Mouse (Mus musculus) kidney, adult 2 months (tissue): ENCODE measurements around the gene Tmed9.

Source experiments
- CTCF ChIP-seq: fragments of 200-500 bp; conservative IDR thresholded peaks from 2 replicates; pipeline ENCODE4 v1.5.1; 2011; ENCODE audit warnings: low read depth, mild to moderate bottlenecking, control low read depth, low read length, moderate library complexity, mixed read lengths; ENCODE audit not compliant: insufficient read depth, insufficient read length
- POLR2A ChIP-seq: fragments of 200-500 bp; IDR thresholded peaks from one replicate; pipeline ENCODE4 v1.6.1; 2011; ENCODE audit warnings: low read depth, low read length, control low read depth

DNA sequence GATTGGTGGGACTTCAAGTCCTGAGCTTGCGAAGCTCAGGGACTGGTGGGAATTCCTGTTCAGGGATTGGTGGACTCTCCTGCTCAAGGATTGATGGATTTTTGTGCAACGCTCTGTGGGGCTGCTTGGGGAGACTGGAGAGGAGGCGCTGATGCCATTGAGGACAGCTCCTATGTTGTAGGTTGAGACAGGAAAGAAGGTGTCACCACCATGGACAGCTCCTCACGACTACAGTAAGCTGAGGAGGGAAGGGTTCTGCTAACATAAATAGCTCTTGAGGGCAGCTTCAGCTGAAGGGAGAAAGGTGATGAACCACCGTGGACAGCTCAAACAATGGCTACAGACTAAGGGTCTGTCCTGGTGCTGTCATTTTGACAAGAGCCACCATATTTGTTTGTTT is 2.4 kb downstream of the Tmed9 start:
- TF ChIP-seq CTCF (no peak), POLR2A (no peak)
